Mouse (Mus musculus): ENCODE measurements at regions not wholly inside any gene's neighbourhood (a gene's known extent, or its start where the extent isn't known, plus 50 kb on each side); places are given as distances from the start of the nearest gene placed in this dataset.
"Not testable (repeated sequence)": the region's sequence is repeated elsewhere in the genome, so short reads cannot be mapped to it uniquely, and the experiment has no call there.

DNA sequence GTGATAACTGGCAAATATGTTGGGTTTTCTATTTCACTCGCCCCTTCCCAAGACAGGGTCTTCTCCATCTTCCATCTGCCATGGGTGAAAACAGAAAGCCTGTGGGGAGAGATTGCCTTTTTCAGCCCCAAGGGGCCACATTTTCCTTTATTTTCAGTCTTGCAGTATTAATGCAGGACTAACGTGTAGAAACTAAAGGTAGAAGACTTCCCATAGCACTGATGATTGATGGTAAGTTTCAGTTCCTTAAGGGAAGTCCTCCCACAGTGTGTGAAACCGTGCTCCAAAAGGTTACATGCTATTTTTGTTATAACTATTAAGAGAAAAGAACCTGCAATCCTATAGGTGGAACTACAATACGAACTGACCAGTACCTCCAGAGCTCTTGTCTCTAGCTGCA lies 107.1 kb upstream of the Tet2 start:
- peak; percentile 84 for ATAC-seq (replicated peaks; ENCODE audit: insufficient number of reproducible peaks, low FRiP score, low TSS enrichment, poor library complexity, severe bottlenecking)

DNA sequence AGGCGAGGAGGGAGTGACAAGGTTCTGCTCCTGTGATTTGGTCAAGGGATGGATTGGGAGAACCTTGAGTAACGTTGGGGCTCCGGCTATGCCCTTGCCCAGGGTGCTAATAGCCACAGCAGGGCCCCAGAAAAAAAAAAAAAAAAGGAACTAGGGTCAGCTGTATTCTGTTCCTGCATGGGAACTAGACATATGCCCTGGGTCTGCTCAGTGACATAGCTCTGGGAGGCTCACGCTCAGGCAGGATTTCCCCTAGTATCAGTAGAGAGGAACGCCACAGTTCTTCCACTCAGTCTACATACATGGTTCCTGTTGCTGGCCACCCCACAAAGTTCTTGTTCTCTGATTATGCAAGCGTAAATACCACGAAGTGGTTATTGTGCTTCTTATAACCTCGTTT lies 114.8 kb upstream of the Tet2 start:
- peak; percentile 98 for ATAC-seq (replicated peaks; ENCODE audit: insufficient number of reproducible peaks, low FRiP score, low TSS enrichment, poor library complexity, severe bottlenecking)

DNA sequence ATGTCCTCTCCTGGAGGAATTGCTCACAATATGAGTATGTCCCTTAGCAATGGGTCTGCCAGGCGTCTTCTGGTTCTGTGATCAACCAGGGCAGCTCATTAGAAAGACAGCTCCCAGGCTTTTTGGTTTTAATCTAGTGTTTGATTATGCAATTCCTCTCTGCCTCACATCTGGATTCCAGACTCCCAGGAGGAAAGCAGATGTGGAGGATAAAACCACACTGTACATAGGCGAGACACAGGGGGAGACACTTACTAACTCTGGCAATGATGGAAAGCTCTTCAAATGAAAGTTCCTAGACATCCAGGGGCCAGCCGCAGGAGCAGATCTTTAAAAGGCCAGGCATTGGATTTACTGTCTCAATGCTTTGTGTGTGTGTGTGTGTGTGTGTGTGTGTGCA lies 116.4 kb upstream of the Tet2 start:
- ATAC-seq (replicated peaks; ENCODE audit: insufficient number of reproducible peaks, low FRiP score, low TSS enrichment, poor library complexity, severe bottlenecking): no peak

DNA sequence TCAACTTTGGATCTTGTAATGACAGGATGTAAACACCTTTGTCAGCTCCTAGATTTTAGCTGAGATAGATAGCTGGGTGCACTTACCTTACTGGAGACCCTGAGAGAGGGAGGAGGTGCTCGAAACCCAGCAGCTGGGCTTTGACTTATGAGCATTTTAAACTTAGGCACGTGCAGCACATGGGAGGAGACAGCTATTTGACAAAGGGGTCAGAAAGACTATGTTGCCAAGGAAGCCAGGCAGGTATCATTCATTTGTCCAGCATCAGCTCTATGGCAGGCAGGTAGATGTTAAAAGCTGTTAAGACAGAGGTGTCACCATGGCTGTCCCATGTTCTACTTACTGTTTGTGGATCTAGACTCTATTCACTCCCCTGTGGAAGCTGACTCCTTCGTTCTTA lies 120.0 kb upstream of the Tet2 start:
- ATAC-seq (replicated peaks; ENCODE audit: insufficient number of reproducible peaks, low FRiP score, low TSS enrichment, poor library complexity, severe bottlenecking): no peak

DNA sequence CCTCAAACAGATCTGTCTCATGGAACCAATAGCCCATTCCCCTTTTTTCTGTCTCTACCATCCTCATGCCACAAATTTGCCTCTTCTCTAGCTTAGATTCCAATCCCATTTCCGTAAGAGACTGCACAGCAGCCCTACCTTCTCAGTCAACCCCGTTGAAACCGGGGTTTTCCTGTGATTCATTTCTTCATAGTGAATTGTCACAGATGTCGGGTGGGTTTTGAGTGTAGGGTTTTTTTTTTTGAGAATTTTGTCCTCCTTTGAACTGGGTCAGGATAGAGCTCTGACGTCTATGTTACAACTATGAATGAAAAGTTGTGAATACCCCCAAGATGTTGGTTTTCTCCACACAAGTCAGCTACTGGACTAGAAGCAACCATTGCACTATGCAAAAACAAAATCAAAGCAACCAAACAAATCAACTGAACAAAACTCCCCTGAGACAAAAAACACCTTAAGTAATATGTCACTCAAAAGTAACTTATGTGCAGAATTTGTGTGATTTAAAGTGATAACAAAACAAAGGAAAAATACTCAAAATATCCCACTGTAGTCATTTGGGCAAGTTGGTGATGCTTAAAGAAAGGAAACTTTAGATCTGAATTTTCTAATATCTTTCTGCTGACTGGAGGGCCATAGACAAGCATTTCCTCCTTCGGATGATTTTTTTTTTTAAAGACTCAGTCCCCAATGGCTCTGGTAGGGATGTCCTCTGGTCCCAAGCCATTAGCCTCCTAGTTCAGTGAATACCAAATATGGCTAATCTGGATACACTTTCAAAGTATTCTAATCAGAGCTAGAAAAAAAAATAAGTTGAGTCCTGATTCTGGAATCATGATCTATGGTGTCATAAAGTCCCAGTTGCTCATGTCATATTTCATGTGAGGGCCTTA lies 120.7 kb upstream of the Tet2 start:
- no peak for ATAC-seq (replicated peaks; ENCODE audit: insufficient number of reproducible peaks, low FRiP score, low TSS enrichment, poor library complexity, severe bottlenecking)

DNA sequence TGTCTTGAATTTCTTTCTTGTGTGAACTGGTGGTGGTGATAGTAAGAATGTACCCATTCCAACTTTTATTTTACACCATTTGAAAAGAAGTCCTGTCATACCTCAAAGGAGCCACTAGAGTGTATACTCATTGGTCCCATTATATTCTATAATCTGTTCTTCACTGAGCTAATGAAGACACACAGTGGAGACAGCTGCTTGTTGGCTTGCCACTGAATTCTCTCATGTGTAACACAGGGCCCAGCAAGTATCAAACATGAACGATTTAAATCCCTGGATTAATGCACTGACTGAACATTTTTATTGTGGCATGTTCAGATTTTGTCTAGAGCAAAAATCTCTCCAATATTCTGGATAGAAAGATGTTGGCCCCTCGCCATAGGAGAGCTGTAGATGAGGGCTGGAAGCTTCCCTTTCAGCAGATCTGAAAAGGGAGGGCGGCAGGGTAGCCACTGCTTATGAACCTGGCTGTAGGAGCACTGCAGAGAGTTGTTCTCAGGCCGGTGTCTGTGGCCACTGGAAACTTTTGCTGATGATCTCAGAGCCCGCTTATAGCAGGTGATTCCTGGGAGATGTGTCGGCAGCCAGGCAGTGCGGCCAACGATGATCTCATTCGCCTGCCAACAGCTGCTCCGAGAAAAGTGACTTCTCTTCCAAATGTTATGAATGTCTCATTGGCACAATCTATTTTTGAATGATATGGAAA lies 128.0 kb upstream of the Tet2 start:
- no peak for ATAC-seq (replicated peaks; ENCODE audit: insufficient number of reproducible peaks, low FRiP score, low TSS enrichment, poor library complexity, severe bottlenecking)

DNA sequence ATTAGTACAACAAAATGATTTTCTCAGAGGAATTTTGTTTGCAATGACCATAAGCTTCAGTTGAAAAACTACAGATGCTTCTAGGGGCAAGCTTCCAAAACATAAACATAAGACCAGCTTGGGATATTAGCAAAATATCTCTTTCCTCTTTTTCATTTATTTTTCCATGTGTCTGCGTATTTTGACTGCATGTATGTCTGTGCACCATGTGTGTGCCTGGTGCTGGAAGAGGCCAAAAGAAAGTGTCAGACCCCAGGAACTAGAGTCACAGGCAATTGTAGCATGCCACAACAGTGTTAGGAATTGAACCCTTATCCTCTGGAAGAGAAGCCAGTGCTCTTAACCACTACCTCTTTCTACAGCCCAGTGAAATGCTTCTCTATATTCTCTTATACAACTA lies 133.0 kb upstream of the Tet2 start:
- ATAC-seq (replicated peaks; ENCODE audit: insufficient number of reproducible peaks, low FRiP score, low TSS enrichment, poor library complexity, severe bottlenecking): no peak

DNA sequence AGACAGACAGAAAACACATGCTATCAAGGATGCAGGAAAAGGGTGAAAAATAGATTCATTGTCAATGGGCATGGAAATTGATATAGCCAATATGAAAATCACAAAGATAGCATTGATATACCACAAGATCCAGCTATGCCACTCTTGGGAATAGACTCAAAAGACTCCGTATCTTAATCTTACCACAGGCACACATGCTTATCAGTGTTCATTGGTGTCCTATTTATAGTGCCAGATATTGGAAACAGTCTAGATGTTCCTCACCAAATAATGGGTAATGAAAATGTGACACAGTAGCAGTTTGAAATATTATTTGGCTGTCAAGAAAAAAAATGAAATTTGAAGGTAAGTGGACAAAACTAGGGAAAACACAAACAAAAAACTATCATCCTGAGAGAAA lies 135.0 kb upstream of the Tet2 start:
- no peak for ATAC-seq (replicated peaks; ENCODE audit: insufficient number of reproducible peaks, low FRiP score, low TSS enrichment, poor library complexity, severe bottlenecking)

DNA sequence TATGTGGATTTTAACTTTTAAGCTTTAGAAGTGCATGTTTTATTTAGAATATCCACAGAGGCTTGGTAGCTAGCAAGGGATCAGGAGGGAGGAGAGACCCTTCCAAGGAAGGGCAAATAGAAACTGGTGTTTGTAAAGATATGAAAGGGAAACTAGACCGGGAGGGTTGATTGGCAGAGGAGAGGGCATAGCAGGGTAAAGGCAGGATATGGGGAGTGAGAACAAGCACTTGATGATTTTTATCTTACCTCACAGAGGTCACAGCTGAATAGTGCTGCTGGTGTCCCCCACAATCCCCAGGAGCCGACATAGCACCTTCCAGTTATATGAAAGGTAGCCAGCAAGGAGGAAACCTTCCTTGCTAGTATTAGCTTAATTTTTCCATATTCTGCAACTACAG lies 135.4 kb upstream of the Tet2 start:
- no peak for ATAC-seq (replicated peaks; ENCODE audit: insufficient number of reproducible peaks, low FRiP score, low TSS enrichment, poor library complexity, severe bottlenecking)

DNA sequence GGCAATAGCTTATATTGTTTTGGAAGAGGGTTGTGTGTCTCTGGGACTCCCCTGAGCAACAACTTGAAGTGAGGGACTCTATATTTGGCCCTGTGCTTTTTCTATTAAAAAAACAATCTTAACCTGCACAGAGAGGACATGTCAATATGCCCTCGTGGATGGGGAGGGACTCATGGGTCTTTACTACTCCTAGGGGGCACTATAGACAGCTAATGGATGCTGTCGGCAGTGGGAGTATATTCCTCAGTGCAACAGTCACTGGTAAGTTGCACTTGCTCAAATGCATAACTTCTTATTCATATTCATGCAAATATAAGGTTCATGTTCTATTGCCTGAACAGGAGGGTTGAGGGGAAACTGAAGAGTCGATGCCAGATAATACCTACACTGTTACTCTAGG lies 135.9 kb upstream of the Tet2 start:
- no peak for ATAC-seq (replicated peaks; ENCODE audit: insufficient number of reproducible peaks, low FRiP score, low TSS enrichment, poor library complexity, severe bottlenecking)

DNA sequence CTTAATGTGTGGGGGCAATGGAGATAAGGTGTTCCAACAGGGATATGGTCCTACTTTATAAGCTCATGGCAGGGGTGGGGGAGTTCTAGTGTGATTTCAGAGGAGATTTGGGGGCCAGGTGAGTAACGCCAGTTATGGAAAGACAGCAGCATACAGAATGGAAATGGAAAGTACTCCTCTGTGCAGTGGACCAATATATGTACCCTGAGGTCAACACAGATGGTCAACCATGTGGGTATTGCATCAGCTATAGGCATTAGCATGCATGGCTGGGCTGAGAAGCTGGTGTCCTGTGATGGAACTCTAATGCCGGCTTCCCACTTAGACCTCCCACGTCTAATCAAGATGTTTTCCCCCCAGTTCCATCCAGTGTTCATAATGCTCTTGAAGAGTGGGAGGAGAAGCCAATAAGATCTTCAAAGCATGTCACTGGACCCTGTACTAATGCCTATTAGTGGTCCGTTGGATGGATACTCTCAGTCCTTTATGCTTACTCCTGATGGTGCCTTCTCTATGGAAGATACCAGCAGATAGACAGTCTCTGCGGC lies 139.3 kb upstream of the Tet2 start:
- no peak for ATAC-seq (replicated peaks; ENCODE audit: insufficient number of reproducible peaks, low FRiP score, low TSS enrichment, poor library complexity, severe bottlenecking)

DNA sequence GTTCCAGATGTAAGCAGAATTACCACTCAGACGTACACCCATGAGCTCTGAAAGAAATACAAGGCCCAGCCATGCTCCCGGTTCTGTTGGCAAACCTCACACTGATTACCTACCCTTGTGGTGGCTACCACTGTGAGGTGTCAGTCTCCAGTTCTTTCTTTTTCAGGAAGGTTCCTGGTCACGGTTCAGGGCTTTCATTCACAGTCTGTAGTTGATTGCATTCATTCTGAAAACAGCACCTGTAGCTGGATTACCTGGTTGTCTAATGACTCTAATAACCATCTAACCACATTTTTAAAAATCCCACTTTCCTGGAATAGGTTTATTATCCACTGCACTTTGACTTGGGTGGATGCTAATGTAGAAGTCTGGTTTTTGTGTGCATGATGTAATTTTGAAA lies 139.8 kb upstream of the Tet2 start:
- no peak for ATAC-seq (replicated peaks; ENCODE audit: insufficient number of reproducible peaks, low FRiP score, low TSS enrichment, poor library complexity, severe bottlenecking)

DNA sequence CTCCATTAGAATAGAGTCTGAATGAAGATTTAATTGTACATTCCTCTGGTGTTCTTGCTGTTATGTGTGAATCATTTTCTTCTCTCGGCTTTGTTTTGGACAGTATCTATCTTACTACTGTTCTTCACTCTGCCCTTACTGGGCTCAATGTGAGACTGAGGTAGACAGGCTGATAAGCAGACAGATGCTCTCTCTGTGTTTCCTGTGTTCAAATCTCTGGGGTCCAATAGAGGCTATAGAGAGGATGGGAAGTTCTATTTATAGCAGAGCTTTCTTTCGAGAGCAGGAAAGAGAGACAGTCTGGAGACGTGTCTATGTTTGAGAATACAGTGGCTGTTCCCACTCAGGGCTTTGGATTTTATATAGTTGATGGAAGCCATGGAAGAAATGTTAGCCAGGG lies 140.5 kb upstream of the Tet2 start:
- ATAC-seq (replicated peaks; ENCODE audit: insufficient number of reproducible peaks, low FRiP score, low TSS enrichment, poor library complexity, severe bottlenecking): no peak

DNA sequence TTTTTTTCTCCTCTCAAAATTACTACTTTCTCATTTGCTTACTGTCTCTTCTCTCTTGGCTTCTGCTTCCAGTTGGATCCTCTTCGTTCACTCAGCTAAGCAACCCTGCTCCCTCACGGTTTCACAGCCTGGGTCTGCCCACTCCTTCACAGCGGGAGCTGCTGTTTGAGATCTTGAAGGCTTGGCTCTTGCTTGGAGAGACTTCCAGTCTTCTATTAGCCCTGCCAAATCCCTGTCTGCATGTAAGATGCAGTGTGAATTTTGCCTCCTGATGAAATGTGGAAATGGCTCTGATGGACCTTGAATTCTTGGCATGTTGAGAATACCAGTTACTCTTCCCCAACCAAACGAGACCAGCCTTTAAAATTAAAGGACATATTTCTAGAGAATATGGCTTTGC lies 149.1 kb upstream of the Tet2 start:
- ATAC-seq (replicated peaks; ENCODE audit: insufficient number of reproducible peaks, low FRiP score, low TSS enrichment, poor library complexity, severe bottlenecking): no peak

DNA sequence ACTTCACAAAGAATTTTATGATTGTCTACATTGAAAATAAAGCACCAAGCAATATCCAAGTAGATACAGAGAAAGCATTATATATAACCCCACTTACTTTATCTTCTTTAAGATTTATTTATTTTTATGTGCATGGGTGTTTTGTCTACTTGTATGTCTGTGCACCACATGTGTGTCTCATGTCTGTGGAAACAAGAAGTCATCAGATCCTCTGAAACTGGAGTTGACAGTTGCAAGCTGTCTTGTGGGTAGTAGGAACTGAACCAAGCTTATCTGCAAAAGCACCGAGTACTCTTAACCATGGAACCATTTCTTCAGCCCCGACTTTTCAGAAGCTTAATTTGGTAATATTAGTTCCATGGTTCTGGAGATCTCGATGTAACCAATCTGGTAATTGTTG lies 151.2 kb upstream of the Tet2 start:
- ATAC-seq (replicated peaks; ENCODE audit: insufficient number of reproducible peaks, low FRiP score, low TSS enrichment, poor library complexity, severe bottlenecking): no peak

DNA sequence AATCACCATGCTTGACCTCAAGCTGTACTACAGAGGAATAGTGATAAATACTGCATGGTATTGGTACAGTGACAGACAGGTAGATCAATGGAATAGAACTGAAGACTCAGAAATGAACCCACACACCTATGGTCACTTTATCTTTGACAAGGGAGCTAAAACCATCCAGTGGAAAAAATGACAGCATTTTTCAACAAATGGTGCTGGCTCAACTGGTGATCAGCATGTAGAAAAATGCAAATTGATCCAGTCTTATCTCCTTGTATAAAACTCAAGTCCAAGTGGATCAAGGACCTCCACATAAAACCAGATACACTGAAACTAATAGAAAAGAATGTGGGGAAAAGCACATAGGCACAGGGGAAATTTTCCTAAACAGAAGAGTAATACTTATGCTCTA lies 159.9 kb upstream of the Tet2 start:
- ATAC-seq (replicated peaks; ENCODE audit: insufficient number of reproducible peaks, low FRiP score, low TSS enrichment, poor library complexity, severe bottlenecking): not testable (repeated sequence)

DNA sequence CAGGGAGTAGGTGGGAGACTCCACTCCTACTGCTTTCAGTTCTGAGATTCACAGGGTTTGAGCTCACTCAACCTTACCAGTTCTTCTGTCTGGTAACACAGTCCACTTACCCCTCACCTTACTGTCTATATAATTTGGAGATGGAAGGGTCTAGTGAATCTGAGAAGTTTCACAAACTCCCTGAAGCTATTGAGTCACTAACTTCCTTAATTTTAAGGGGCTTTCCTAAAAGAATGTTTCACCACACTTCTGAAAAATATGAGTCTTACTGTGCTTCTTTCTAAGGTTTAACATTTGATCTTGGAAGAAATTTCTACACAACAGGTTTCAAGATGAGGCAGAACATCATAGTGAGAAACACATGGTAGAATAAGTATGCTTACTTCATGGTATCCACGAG lies 166.6 kb upstream of the Tet2 start:
- peak; percentile 55 for ATAC-seq (replicated peaks; ENCODE audit: insufficient number of reproducible peaks, low FRiP score, low TSS enrichment, poor library complexity, severe bottlenecking)

DNA sequence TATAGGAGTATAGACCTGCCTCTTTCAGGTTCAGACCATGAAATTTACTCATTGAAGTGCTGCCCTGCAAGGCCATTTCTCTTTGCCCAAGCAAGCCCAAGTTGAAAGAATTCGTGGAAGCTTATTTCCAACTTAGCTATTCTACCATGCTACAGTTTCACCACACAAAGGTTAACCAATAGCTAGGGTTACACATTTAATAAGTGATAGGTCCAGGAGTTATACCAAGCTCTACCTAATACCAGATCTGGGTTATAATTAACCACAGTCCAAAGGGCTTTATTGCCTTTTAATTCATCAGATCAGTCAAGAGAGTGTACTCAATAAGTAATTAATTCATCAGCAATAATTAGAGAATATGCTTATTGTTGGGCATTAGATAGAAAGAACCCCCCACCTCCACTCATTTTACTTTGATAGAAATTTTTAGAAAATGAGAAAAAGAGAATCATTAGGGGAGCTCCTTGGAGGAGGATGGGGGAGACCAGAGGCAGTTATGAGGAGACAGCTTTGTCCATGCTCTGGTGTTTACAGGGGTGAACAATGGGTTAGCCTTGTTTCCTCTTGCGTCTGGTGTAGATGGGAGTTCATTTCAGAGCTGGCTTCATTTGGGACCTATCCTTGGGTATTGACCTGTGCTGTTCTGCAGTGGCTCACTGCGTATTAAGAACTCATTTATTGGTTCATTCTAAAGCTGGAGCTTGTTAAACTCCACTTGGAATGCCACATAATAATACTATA lies 177.8 kb upstream of the Tet2 start:
- ATAC-seq (replicated peaks; ENCODE audit: insufficient number of reproducible peaks, low FRiP score, low TSS enrichment, poor library complexity, severe bottlenecking): no peak

DNA sequence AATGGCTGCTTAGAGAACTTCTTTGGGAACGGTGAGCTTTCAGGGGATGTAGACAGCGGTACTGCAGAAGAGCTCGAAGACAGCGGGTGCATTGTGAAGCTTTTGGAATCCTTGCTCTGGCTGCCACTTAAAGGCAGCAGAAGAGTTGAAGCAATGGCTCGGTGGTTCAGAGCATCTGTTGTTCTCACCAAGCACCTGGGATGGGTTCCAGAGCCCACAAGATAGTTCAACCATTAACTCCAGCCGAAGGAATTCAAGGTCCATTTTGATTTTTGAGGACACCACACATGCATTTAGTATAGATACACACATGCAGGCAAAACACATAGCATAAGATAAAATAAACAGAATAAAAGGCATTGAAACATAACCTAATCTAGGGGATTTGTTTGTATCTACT lies 181.9 kb upstream of the Tet2 start:
- no peak for ATAC-seq (replicated peaks; ENCODE audit: insufficient number of reproducible peaks, low FRiP score, low TSS enrichment, poor library complexity, severe bottlenecking)

Data from monocyte, adult 5-6 weeks (primary cell).